Mouse (Mus musculus): Measurements from ENCODE around the gene Thg1l. TPM values are rescaled to one million over a fixed set of nuclear protein-coding genes. Genes with fewer than 3 reads are reported as not detected.
A peak's percentile ranks its signal among the peaks of the same experiment; 100 is the strongest.

Thg1l gene
- polyA plus RNA-seq, 1 experiment from 2014 or later, result 10.4 TPM

DNA sequence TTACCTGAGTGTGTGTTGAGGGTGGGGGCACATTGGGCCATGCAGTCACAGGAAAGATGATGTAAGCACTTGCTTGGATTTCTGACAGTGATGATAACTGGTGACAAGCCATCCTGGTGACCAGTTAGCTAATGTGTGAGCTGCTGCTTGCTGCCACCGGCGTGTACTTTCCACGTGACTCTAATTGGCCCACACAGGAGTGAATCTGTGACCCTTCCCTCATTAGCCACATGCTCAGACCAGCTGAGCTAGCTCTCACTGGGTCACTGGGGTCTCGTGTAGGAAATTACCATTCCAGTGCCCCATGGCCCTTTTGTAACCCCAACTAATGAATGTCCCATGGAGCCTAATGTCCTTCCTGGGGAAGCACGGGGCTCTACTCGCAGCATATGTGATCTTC, 29.9 kb downstream of the Thg1l start:
- peaks cover 18% of the 10 kb centered on the region for H3K36me3 ChIP-seq
- no peaks in the 10 kb centered on the region for H3K9me3 ChIP-seq
- WGBS, result 40% methylated on average over 6 of the region's 6 CpGs
- H3K4me1 ChIP-seq (replicated peaks), result peaks cover 27% of the 10 kb centered on the region
- H3K9ac ChIP-seq, result no peak overlapping the region
- H3K4me2 ChIP-seq, result no peak overlapping the region
- H3K27ac ChIP-seq, result peak overlapping the region; percentile 4; the same call in 1 of the 2 replicates
- ATAC-seq (ENCODE audit: low FRiP score), result 0 out of 2 replicates have a peak, but pooled peaks have one; percentile 11
- H3K4me3 ChIP-seq, result no peak overlapping the region
- H3K27me3 ChIP-seq, result no peaks in the 10 kb centered on the region

DNA sequence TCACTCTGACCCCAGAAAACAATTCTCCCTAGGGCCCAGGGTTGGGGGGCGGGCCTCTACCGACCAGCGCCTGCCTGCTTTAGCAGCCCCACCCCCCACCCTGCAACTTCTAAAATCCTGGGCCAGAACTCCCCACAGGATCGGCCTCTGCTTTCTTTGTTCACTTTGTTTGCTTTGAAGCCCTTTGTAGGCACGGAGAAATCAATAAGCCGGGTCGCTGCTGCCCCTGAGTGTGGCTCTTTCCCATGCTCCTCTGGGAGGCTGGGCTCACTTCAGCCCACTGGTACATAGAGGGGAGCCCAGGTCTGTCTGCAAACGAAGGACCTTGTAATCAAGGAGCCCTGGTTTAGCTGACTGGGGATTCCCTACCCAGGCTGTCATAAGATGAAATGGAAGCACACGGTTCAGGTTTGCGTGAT, 33.8 kb downstream of the Thg1l start:
- Histone ChIP-seq H3K9me3 (no peaks in the 10 kb centered on the region), H3K4me2 (peak overlapping the region; percentile 44), H3K4me1 (replicated peaks) (peaks cover 27% of the 10 kb centered on the region), H3K36me3 (no peaks in the 10 kb centered on the region), H3K27me3 (no peaks in the 10 kb centered on the region), H3K9ac (peak overlapping the region; percentile 60), H3K27ac (peak overlapping the region; percentile 83), H3K4me3 (no peak overlapping the region)
- ATAC-seq (ENCODE audit: low FRiP score), result peak; percentile 43; the same call in 1 of the 2 replicates
- 4% methylated on average over 10 of the region's 10 CpGs for WGBS

DNA sequence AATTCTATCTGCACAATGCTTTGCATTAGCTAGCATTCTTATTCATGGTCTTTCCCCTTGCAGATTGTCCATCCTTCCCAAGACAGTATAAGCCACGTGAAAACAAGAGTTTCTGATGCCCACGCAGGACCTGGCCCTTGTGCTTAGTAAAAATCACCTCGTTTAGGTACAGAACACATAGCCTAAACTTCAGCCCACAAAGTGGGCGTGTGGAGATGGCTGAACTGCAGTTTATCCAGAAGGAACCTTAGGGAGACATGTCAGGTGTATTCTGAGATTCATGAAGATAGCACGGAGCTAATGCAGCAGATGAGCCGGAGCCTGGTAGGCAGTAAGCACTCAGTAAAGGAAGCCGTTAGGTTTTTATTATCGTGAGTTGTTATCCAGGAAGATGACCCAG, 34.3 kb downstream of the Thg1l start:
- Histone ChIP-seq H3K4me3 (no peak overlapping the region), H3K4me1 (replicated peaks) (peaks cover 22% of the 10 kb centered on the region), H3K27ac (peak overlapping the region; percentile 83), H3K36me3 (no peaks in the 10 kb centered on the region), H3K9me3 (no peaks in the 10 kb centered on the region), H3K4me2 (peak overlapping the region; percentile 44), H3K27me3 (no peaks in the 10 kb centered on the region), H3K9ac (peak overlapping the region; percentile 60)
- ATAC-seq (ENCODE audit: low FRiP score), result peak; percentile 8; the same call in 1 of the 2 replicates
- WGBS, result 37% methylated on average over 8 of the region's 8 CpGs

DNA sequence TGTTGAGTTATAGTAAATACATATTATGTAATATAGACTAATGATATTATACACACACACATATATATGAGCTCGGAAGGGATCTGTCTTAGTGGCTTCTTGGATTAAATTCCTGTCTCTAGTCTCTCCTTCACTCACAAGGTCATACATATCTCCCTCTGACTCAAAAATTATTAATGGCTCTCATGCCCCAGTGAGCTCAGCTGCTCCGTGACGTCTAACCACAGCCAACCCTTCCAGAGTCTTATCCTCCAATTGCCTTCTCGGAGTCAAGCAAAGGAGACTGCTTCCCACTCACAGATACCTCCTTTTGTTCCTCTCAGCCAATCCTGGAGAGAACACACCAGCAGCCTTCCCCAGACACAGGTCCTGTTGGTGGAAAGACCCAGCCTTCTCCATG, 36.5 kb downstream of the Thg1l start:
- no peak overlapping the region for H3K9ac ChIP-seq
- no peak overlapping the region for H3K4me2 ChIP-seq
- ATAC-seq (ENCODE audit: low FRiP score), result no peak
- no peaks in the 10 kb centered on the region for H3K9me3 ChIP-seq
- H3K4me3 ChIP-seq, result no peak overlapping the region
- no peaks in the 10 kb centered on the region for H3K27me3 ChIP-seq
- H3K4me1 ChIP-seq (replicated peaks), result peaks cover 17% of the 10 kb centered on the region
- no peak overlapping the region for H3K27ac ChIP-seq
- H3K36me3 ChIP-seq, result no peaks in the 10 kb centered on the region
- 56% methylated on average over 4 of the region's 4 CpGs for WGBS

DNA sequence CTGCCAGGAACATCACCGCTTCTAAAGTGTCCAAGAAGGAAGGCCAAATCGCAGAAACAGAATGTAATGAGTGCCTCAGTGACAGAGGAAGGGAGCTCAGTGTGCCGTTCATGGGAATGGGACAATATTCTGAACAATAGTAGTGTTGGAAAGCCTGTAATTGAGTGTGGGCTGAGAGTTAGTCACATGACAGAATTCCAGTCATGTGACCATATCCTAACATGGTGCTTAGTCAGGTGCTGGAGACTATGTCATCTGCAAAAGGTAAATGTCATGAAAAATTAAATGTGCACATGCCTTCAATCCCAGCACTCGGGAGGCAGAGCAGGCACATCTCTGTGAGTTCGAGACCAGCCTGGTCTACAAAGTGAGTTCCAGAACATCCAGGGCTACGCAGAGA, 37.3 kb downstream of the Thg1l start:
- no peak for ATAC-seq (ENCODE audit: low FRiP score)
- Histone ChIP-seq H3K4me1 (replicated peaks) (peaks cover 17% of the 10 kb centered on the region), H3K27ac (no peak overlapping the region), H3K4me2 (no peak overlapping the region), H3K27me3 (no peaks in the 10 kb centered on the region), H3K4me3 (no peak overlapping the region), H3K9ac (no peak overlapping the region), H3K36me3 (no peaks in the 10 kb centered on the region), H3K9me3 (no peaks in the 10 kb centered on the region)
- WGBS, result 96% methylated on average over 6 of the region's 6 CpGs

DNA sequence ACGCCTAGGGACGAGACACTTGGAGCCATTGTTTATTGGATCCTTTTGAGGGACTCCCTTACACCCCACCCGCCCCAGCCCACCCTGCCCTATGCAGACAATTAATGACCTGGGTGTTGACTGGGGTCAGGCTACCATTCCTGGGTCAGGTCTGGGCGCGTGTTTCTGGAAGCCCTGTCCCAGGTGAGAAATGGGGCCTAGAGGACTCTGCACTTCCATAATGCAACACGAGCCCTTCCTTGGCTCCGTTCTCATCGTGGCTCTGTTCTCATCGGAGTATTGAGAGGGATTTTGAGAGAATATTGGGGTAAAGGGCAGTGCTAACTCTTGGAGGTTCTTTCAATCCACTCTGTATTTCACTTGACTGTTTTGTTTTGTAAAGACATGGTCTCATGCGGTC, 39.1 kb downstream of the Thg1l start:
- no peak overlapping the region for H3K9ac ChIP-seq
- H3K4me3 ChIP-seq, result no peak overlapping the region
- H3K27ac ChIP-seq, result no peak overlapping the region
- no peaks in the 10 kb centered on the region for H3K27me3 ChIP-seq
- H3K9me3 ChIP-seq, result no peaks in the 10 kb centered on the region
- no peak overlapping the region for H3K4me2 ChIP-seq
- WGBS, result 87% methylated on average over 10 of the region's 10 CpGs
- H3K4me1 ChIP-seq (replicated peaks), result peaks cover 6% of the 10 kb centered on the region
- no peak for ATAC-seq (ENCODE audit: low FRiP score)
- H3K36me3 ChIP-seq, result peaks cover 12% of the 10 kb centered on the region

DNA sequence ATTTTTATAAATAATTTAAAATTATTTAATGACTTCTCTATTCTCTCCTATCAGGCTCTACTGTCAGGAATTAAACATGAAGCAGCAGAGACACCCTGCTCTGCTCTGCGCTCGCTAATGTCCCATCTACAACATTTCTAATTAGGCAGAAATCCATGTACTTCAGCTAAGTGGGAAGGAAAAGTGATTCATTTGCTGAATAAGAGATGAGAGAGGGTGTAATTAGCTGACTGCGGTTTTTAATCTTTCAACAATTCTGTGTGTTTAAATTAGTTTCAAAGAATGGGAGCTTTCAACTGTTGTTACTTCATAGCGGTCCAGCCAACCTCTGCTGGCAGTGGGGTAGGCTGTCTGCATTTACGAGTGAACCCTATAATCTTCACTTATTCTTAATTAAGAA, 44.6 kb downstream of the Thg1l start:
- Histone ChIP-seq H3K36me3 (peaks cover 58% of the 10 kb centered on the region), H3K9me3 (no peaks in the 10 kb centered on the region), H3K9ac (no peak overlapping the region), H3K27me3 (no peaks in the 10 kb centered on the region), H3K27ac (no peak overlapping the region), H3K4me1 (replicated peaks) (0 out of 2 replicates have a peak, but pooled peaks cover 2% of the 10 kb centered on the region), H3K4me2 (no peak overlapping the region), H3K4me3 (no peak overlapping the region)
- no peak for ATAC-seq (ENCODE audit: low FRiP score)
- WGBS, result 80% methylated on average over 5 of the region's 5 CpGs

DNA sequence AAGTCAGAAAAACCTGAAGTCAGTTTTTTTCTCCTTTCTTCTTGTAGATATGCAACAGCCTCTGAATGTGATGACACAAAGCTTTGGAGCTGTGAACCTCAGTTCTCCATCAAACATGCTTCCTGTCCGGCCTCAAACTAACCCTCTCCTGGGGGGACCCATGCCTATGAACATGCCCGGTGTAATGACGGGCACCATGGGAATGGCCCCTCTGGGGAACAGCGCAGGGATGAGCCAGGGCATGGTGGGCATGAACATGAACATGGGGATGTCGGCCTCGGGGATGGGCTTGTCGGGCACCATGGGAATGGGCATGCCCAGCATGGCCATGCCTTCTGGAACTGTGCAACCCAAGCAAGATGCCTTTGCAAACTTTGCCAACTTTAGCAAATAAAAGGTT, 46.4 kb downstream of the Thg1l start:
- ATAC-seq (ENCODE audit: low FRiP score), result no peak
- H3K27me3 ChIP-seq, result no peaks in the 10 kb centered on the region
- H3K9ac ChIP-seq, result no peak overlapping the region
- H3K4me2 ChIP-seq, result no peak overlapping the region
- no peak overlapping the region for H3K27ac ChIP-seq
- no peak overlapping the region for H3K4me3 ChIP-seq
- H3K9me3 ChIP-seq, result no peaks in the 10 kb centered on the region
- H3K36me3 ChIP-seq, result peaks cover 59% of the 10 kb centered on the region
- whole genome bisulfite sequencing, result 97% methylated on average over 7 of the region's 7 CpGs
- H3K4me1 ChIP-seq (replicated peaks), result no peaks in the 10 kb centered on the region

DNA sequence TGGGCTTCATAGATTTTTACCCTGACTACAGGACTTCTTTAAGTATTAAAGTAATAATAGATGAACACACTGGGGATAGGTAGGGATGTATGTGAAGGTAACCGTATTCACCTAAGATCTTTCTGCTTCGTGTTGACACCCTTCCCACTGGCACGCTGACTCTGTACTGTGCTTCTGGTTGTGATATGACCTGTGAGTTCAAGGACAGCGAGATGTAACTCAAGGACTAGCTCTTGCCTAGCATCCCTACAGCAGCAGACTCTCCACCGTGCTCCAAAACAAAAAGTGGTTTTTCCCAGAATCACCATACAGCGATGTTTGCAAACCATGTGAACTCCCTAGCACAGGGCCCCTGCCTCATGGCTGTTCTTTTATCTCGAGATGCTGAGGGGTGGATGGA, 47.2 kb downstream of the Thg1l start:
- H3K27me3 ChIP-seq, result no peaks in the 10 kb centered on the region
- no peak for ATAC-seq (ENCODE audit: low FRiP score)
- H3K9ac ChIP-seq, result no peak overlapping the region
- no peak overlapping the region for H3K27ac ChIP-seq
- no peak overlapping the region for H3K4me3 ChIP-seq
- no peaks in the 10 kb centered on the region for H3K9me3 ChIP-seq
- 97% methylated on average over 7 of the region's 7 CpGs for WGBS
- H3K4me2 ChIP-seq, result no peak overlapping the region
- peaks cover 66% of the 10 kb centered on the region for H3K36me3 ChIP-seq
- no peaks in the 10 kb centered on the region for H3K4me1 ChIP-seq (replicated peaks)

DNA sequence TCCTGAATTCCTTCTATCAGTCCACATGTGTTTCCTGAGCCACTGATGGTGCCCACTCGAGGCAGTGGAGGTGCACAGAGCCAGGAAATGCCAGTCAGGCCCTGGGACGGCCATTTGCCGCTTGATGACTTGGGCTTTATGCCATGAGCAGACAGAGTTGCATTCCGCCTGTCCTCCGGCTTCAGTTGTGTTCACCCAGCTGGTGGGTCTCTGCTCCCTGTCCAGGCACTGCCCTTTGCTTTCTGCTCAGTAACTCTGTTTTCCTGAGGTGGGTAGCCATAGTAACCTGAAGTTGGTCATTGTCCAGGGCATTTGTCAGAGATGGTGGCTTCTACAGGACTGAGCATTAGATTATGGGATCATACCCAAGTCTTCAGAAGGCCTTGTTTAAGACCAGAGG, 48.0 kb downstream of the Thg1l start:
- no peak overlapping the region for H3K9ac ChIP-seq
- peaks cover 68% of the 10 kb centered on the region for H3K36me3 ChIP-seq
- WGBS, result 87% methylated on average over 5 of the region's 5 CpGs
- no peaks in the 10 kb centered on the region for H3K27me3 ChIP-seq
- H3K9me3 ChIP-seq, result no peaks in the 10 kb centered on the region
- H3K4me2 ChIP-seq, result no peak overlapping the region
- ATAC-seq (ENCODE audit: low FRiP score), result no peak
- no peak overlapping the region for H3K27ac ChIP-seq
- H3K4me3 ChIP-seq, result no peak overlapping the region
- no peaks in the 10 kb centered on the region for H3K4me1 ChIP-seq (replicated peaks)

DNA sequence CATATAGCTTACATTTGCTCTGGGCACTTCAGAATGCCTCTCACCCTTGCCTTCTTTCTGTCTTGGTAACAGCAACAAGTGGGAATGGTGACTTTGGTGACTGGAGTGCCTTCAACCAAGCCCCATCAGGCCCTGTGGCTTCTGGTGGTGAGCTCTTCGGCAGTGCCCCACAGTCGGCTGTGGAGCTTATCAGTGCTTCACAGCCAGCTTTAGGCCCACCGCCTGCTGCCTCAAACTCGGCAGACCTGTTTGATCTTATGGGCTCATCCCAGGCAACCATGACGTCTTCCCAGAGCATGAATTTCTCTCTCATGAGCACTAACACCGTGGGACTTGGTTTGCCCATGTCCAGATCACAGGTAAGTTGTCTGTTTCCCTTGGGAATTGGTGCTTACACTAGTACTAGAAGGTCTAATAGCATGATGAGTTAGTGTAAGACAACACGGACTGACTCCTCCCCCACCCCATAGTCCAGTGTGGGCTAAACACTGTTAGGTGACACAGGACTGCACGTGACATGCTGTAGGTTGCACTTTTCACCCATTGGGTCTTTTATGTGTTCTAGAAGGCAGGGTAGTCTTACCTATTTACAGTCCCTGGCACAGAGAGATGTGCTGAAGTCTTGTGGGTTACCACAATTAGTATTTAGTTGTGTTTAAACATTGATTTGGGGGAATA, 49.0 kb downstream of the Thg1l start:
- Histone ChIP-seq H3K4me3 (no peak overlapping the region), H3K36me3 (peaks cover 60% of the 10 kb centered on the region), H3K9me3 (no peaks in the 10 kb centered on the region), H3K4me2 (no peak overlapping the region), H3K4me1 (replicated peaks) (no peaks in the 10 kb centered on the region), H3K27me3 (no peaks in the 10 kb centered on the region), H3K27ac (no peak overlapping the region), H3K9ac (no peak overlapping the region)
- ATAC-seq (ENCODE audit: low FRiP score), result no peak
- WGBS, result 93% methylated on average over 8 of the region's 8 CpGs

DNA sequence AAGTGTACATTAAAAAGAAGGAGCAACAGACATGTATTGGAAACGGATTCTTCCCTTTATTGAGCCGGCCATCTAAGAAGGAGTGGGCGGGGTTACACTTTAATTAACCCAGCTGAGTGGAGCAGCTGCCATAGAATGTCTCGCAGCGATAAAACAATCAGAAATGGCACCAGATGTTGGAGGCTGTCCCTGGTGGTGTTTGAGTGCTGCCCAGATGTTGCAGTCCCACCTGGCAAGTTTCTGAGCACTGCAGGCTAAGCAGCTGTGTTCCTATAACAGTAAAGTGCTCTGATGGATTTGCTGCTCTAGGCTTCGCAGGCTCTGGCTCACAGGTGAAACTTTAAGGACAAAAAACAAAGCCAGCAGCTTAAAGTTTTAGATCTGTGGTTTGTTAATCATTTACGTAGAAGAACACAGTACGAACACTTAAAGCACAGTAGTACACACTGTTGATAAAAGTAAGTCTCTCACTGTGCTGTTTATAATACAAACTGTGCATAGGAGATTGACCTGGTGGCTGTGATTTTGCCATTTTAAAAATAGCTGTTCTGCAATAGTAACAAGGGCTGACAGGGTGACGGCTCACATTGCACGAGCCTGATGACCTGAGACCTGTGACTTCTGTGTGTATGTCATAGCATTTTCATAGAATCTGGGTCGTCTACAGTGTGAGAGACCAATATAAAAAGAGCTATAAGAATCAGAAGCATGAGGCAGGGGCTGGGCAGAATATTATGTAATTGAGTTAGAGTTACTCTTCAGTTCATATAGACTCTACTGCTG, 54.9 kb downstream of the Thg1l start:
- H3K9me3 ChIP-seq, result no peaks in the 10 kb centered on the region
- 67% methylated on average over 11 of the region's 11 CpGs for WGBS
- peak overlapping the region; percentile 46; the same call in 1 of the 2 replicates for H3K27ac ChIP-seq
- H3K27me3 ChIP-seq, result no peaks in the 10 kb centered on the region
- H3K36me3 ChIP-seq, result peaks cover 27% of the 10 kb centered on the region
- no peak overlapping the region for H3K4me3 ChIP-seq
- ATAC-seq (ENCODE audit: low FRiP score), result peak; percentile 66; the same call in 1 of the 2 replicates
- H3K4me1 ChIP-seq (replicated peaks), result peaks cover 11% of the 10 kb centered on the region; the same call in 1 of the 2 replicates
- H3K4me2 ChIP-seq, result no peak overlapping the region
- H3K9ac ChIP-seq, result no peak overlapping the region

Data from hindbrain, embryonic 13.5 days (tissue).